Mouse (Mus musculus) neural tube, embryonic 15.5 days (tissue): ENCODE measurements around the gene Gm765. TPM values are rescaled to one million over a fixed set of nuclear protein-coding genes. Genes with fewer than 3 reads are reported as not detected.

ENCODE experiments used
- ATAC-seq: fragments of 200-750 bp; cut with Nextera tagmentation; 2 replicates; pipeline ENCODE4 v1.8.0; 2017; ENCODE audit warnings: mild to moderate bottlenecking, moderate TSS enrichment, moderate library complexity; ENCODE audit not compliant: low FRiP score
- H3K27ac ChIP-seq: fragments of 300-500 bp; sonication (generic); replicated peaks from 2 replicates; pipeline ENCODE4 v1.5.1; 2015; ENCODE audit warnings: mild to moderate bottlenecking, inconsistent platforms
- H3K27me3 ChIP-seq: fragments of 300-500 bp; sonication (generic); replicated peaks from 2 replicates; pipeline ENCODE4 v1.6.1; 2015; ENCODE audit warnings: inconsistent platforms
- H3K36me3 ChIP-seq: fragments of 300-500 bp; sonication (generic); 2 replicates; pipeline ENCODE4 v1.6.1; 2015; ENCODE audit warnings: inconsistent platforms
- H3K4me1 ChIP-seq: fragments of 300-500 bp; sonication (generic); 2 replicates; pipeline ENCODE4 v1.6.1; 2015; ENCODE audit warnings: inconsistent platforms
- H3K4me2 ChIP-seq: fragments of 300-500 bp; sonication (generic); 2 replicates; pipeline ENCODE4 v1.6.1; 2015; ENCODE audit warnings: inconsistent platforms, mild to moderate bottlenecking, moderate library complexity
- H3K4me3 ChIP-seq: fragments of 300-500 bp; sonication (generic); replicated peaks from 2 replicates; pipeline ENCODE4 v1.5.1; 2015; ENCODE audit warnings: mild to moderate bottlenecking, inconsistent platforms
- H3K9ac ChIP-seq: fragments of 300-500 bp; sonication (generic); replicated peaks from 2 replicates; pipeline ENCODE4 v1.6.1; 2015; ENCODE audit warnings: mild to moderate bottlenecking, inconsistent platforms
- H3K9me3 ChIP-seq: fragments of 300-500 bp; sonication (generic); replicated peaks from 2 replicates; pipeline ENCODE4 v1.6.1; 2016; ENCODE audit warnings: inconsistent platforms
- WGBS: fragments of 180-500 bp; shearing (Covaris S2); methylation state at CpG from one replicate; pipeline ENCODE4 v1.1.7; 2015; ENCODE audit warnings: mixed read lengths; 5-methylcytosine and 5-hydroxymethylcytosine counted together
- polyA plus RNA-seq: library from polyadenylated mRNA; unstranded; fragments of >200 nt; fragmentation: Nextera tagmentation; extraction: Ambion mirVana; gene quantifications from 2 replicates; pipeline ENCODE4 v1.2.1, GENCODE M21; 2015

Gene Gm765
- polyA plus RNA-seq, 1 experiment from 2014 or later, result 0.19 TPM

- WGBS, result 84% methylated on average over 3 of the region's 3 CpGs
- H3K36me3 ChIP-seq, result no peaks in the 10 kb centered on the region
- no peak overlapping the region for H3K27ac ChIP-seq
- H3K9ac ChIP-seq, result no peak overlapping the region
- no peak for ATAC-seq
- no peaks in the 10 kb centered on the region for H3K27me3 ChIP-seq
- no peak overlapping the region for H3K4me2 ChIP-seq
- no peak overlapping the region for H3K4me3 ChIP-seq
- H3K4me1 ChIP-seq, result no peaks in the 10 kb centered on the region
- H3K9me3 ChIP-seq, result no peaks in the 10 kb centered on the region
These were observed 130.3 kb downstream of the Gm765 start for GRCm38 (mm10) chr6:98212225-98212624.

GRCm38 (mm10) chr6:98210237-98210636 is 132.3 kb downstream of the Gm765 start:
- H3K4me3 ChIP-seq, result no peak overlapping the region
- no peak overlapping the region for H3K4me2 ChIP-seq
- H3K9me3 ChIP-seq, result no peaks in the 10 kb centered on the region
- no peak overlapping the region for H3K27ac ChIP-seq
- no peaks in the 10 kb centered on the region for H3K27me3 ChIP-seq
- no peaks in the 10 kb centered on the region for H3K36me3 ChIP-seq
- H3K9ac ChIP-seq, result no peak overlapping the region
- WGBS, result 71% methylated on average over 5 of the region's 5 CpGs
- ATAC-seq, result no peak
- H3K4me1 ChIP-seq, result no peaks in the 10 kb centered on the region

GRCm38 (mm10) chr6:98208051-98208450 is 134.5 kb downstream of the Gm765 start:
- no peak overlapping the region for H3K4me2 ChIP-seq
- no peak overlapping the region for H3K27ac ChIP-seq
- H3K27me3 ChIP-seq, result no peaks in the 10 kb centered on the region
- no peak overlapping the region for H3K9ac ChIP-seq
- H3K4me3 ChIP-seq, result no peak overlapping the region
- no peaks in the 10 kb centered on the region for H3K36me3 ChIP-seq
- no peaks in the 10 kb centered on the region for H3K4me1 ChIP-seq
- H3K9me3 ChIP-seq, result no peaks in the 10 kb centered on the region
- no peak for ATAC-seq
- WGBS, result 94% methylated on average over 8 of the region's 8 CpGs

- no peak for ATAC-seq
These were observed 143.8 kb downstream of the Gm765 start for GRCm38 (mm10) chr6:98198706-98199105.

GRCm38 (mm10) chr6:98190745-98191442 is 151.7 kb downstream of the Gm765 start:
- 80% methylated on average over 8 of the region's 8 CpGs for WGBS
- H3K4me2 ChIP-seq, result no peak overlapping the region

More at GRCm38 (mm10) chr6:98198706-98199105, 143.8 kb downstream of the Gm765 start:
- Histone ChIP-seq H3K27me3 (no peaks in the 10 kb centered on the region), H3K36me3 (no peaks in the 10 kb centered on the region), H3K4me2 (no peak overlapping the region), H3K4me1 (no peaks in the 10 kb centered on the region), H3K27ac (no peak overlapping the region), H3K9ac (no peak overlapping the region), H3K9me3 (no peaks in the 10 kb centered on the region), H3K4me3 (no peak overlapping the region)
- 89% methylated on average over 2 of the region's 2 CpGs for WGBS

More at GRCm38 (mm10) chr6:98190745-98191442, 151.7 kb downstream of the Gm765 start:
- Histone ChIP-seq H3K36me3 (no peaks in the 10 kb centered on the region), H3K27ac (no peak overlapping the region), H3K4me1 (no peaks in the 10 kb centered on the region), H3K9ac (no peak overlapping the region), H3K27me3 (no peaks in the 10 kb centered on the region), H3K4me3 (no peak overlapping the region), H3K9me3 (no peaks in the 10 kb centered on the region)
- ATAC-seq, result no peak
